Mouse (Mus musculus) CH12.LX (cell line): Measurements from ENCODE around the gene Cdhr2. TPM values are rescaled to one million over a fixed set of nuclear protein-coding genes. Genes with fewer than 3 reads are reported as not detected.

Experiments used
- DNase-seq: peaks from one replicate; pipeline ENCODE4 v3.0.0-alpha.2; 2013; ENCODE audit errors: extremely low read depth
- H3K27ac ChIP-seq: 2 replicates; pipeline ENCODE4 v1.5.1; 2012; ENCODE audit warnings: low read depth, mild to moderate bottlenecking, control low read depth, moderate library complexity; ENCODE audit not compliant: insufficient read depth
- H3K27me3 ChIP-seq: replicated peaks from 2 replicates; pipeline ENCODE3; 2012; ENCODE audit warnings: inconsistent platforms
- H3K36me3 ChIP-seq, 2 experiments: replicated peaks in 1 of 2; 2 replicates each; pipeline versions ENCODE3 to v1.6.1; 2012; ENCODE audit warnings: inconsistent platforms in 1 of 2, low read length in 1 of 2, mild to moderate bottlenecking in 1 of 2, mixed read lengths in 1 of 2, moderate library complexity in 1 of 2; ENCODE audit not compliant: control insufficient read depth in 1 of 2, insufficient read depth in 1 of 2
- H3K4me1 ChIP-seq, 2 experiments: 2 replicates each; pipeline ENCODE4 v1.6.1; 2012; ENCODE audit warnings: inconsistent platforms in 1 of 2, moderate library complexity in 1 of 2; ENCODE audit not compliant: insufficient read depth in 2 of 2, control insufficient read depth in 1 of 2
- H3K4me2 ChIP-seq: 2 replicates; pipeline ENCODE4 v1.6.1; 2012; ENCODE audit warnings: low read depth, mild to moderate bottlenecking, control low read depth; ENCODE audit not compliant: poor library complexity, insufficient read depth, severe bottlenecking
- H3K4me3 ChIP-seq, 3 experiments: fragments of 150-350 bp in 1 of 3; sonication (generic) in 1 of 3; replicated peaks in 1 of 3; 2 replicates each; pipeline versions ENCODE3 to v1.5.1; 2011 to 2012; ENCODE audit warnings: low read depth in 2 of 3, low read length in 2 of 3, mild to moderate bottlenecking in 2 of 3, moderate library complexity in 2 of 3, control low read depth in 1 of 3, improper control_type of control experiment in 1 of 3, inconsistent platforms in 1 of 3, mixed read lengths in 1 of 3; ENCODE audit not compliant: poor library complexity in 1 of 3
- H3K79me2 ChIP-seq: replicated peaks from 2 replicates; pipeline ENCODE4 v1.6.1; 2012; ENCODE audit warnings: mild to moderate bottlenecking, moderate library complexity; ENCODE audit not compliant: control insufficient read depth, poor library complexity, insufficient read depth, severe bottlenecking; ENCODE audit errors: extremely low read depth
- H3K9ac ChIP-seq: 2 replicates; pipeline ENCODE4 v1.6.1; 2012; ENCODE audit warnings: low read depth, mild to moderate bottlenecking, control low read depth, moderate library complexity; ENCODE audit not compliant: insufficient read depth
- H3K9me3 ChIP-seq: replicated peaks from 2 replicates; pipeline ENCODE3; 2012; ENCODE audit warnings: low read length, inconsistent platforms, mixed read lengths
- BHLHE40 ChIP-seq: IDR thresholded peaks from 2 replicates; pipeline ENCODE4 v1.6.1; 2011; ENCODE audit warnings: mild to moderate bottlenecking, low read depth, low read length, improper control_type of control experiment
- CHD2 ChIP-seq: IDR thresholded peaks from 2 replicates; pipeline ENCODE4 v1.6.1; 2011; ENCODE audit warnings: low read length, improper control_type of control experiment
- CTCF ChIP-seq, 2 experiments: IDR thresholded peaks in 1 of 2; conservative IDR thresholded peaks in 1 of 2; 2 replicates each; pipeline ENCODE4 v1.5.1; 2011 to 2012; ENCODE audit warnings: low read depth in 2 of 2, low read length in 2 of 2, improper control_type of control experiment in 1 of 2, inconsistent platforms in 1 of 2, mild to moderate bottlenecking in 1 of 2, moderate library complexity in 1 of 2
- ETS1 ChIP-seq: conservative IDR thresholded peaks from 2 replicates; pipeline ENCODE4 v1.6.1; 2012; ENCODE audit warnings: low read depth, mild to moderate bottlenecking, inconsistent platforms, low read length, improper control_type of control experiment, moderate library complexity
- IRF4 ChIP-seq: IDR thresholded peaks from 2 replicates; pipeline ENCODE4 v1.6.1; 2014; ENCODE audit warnings: low read depth, mild to moderate bottlenecking, inconsistent platforms, low read length, improper control_type of control experiment
- JUN ChIP-seq: IDR thresholded peaks from 2 replicates; pipeline ENCODE4 v1.6.1; 2011; ENCODE audit warnings: low read depth, mild to moderate bottlenecking, low read length, improper control_type of control experiment, moderate library complexity; ENCODE audit not compliant: insufficient read depth
- JUND ChIP-seq: conservative IDR thresholded peaks from 2 replicates; pipeline ENCODE4 v1.6.1; 2011; ENCODE audit warnings: low read depth, low read length, improper control_type of control experiment
- KAT2A ChIP-seq: IDR thresholded peaks from 2 replicates; pipeline ENCODE4 v1.6.1; 2012; ENCODE audit warnings: low read length, improper control_type of control experiment, inconsistent platforms; ENCODE audit not compliant: insufficient replicate concordance
- MAFK ChIP-seq: IDR thresholded peaks from 2 replicates; pipeline ENCODE4 v1.6.1; 2011; ENCODE audit warnings: low read length, improper control_type of control experiment; ENCODE audit not compliant: insufficient replicate concordance
- MAZ ChIP-seq: IDR thresholded peaks from 2 replicates; pipeline ENCODE4 v1.6.1; 2012; ENCODE audit warnings: low read depth, mild to moderate bottlenecking, inconsistent platforms, low read length, improper control_type of control experiment, moderate library complexity
- NELFE ChIP-seq: IDR thresholded peaks from 2 replicates; pipeline ENCODE4 v1.6.1; 2011; ENCODE audit warnings: low read depth, low read length, improper control_type of control experiment
- NRF1 ChIP-seq: IDR thresholded peaks from 2 replicates; pipeline ENCODE4 v1.6.1; 2014; ENCODE audit warnings: low read depth, mild to moderate bottlenecking, inconsistent platforms, low read length, improper control_type of control experiment, moderate library complexity
- POLR2A ChIP-seq: IDR thresholded peaks from 2 replicates; pipeline ENCODE4 v1.6.1; 2011; ENCODE audit warnings: low read depth, mild to moderate bottlenecking, improper control_type of control experiment, low read length
- POLR2AphosphoS2 ChIP-seq: IDR thresholded peaks from 2 replicates; pipeline ENCODE4 v1.6.1; 2011; ENCODE audit warnings: low read depth, low read length, improper control_type of control experiment
- RCOR1 ChIP-seq: conservative IDR thresholded peaks from 2 replicates; pipeline ENCODE4 v1.6.1; 2012; ENCODE audit warnings: low read depth, mild to moderate bottlenecking, inconsistent platforms, low read length, improper control_type of control experiment
- SIN3A ChIP-seq: IDR thresholded peaks from 2 replicates; pipeline ENCODE4 v1.6.1; 2012; ENCODE audit warnings: low read length, improper control_type of control experiment, inconsistent platforms
- SMC3 ChIP-seq: IDR thresholded peaks from 2 replicates; pipeline ENCODE4 v1.6.1; 2011; ENCODE audit warnings: low read depth, low read length, improper control_type of control experiment
- TCF12 ChIP-seq: IDR thresholded peaks from 2 replicates; pipeline ENCODE4 v1.6.1; 2014; ENCODE audit warnings: low read depth, mild to moderate bottlenecking, inconsistent platforms, low read length, improper control_type of control experiment
- USF1 ChIP-seq: IDR thresholded peaks from 2 replicates; pipeline ENCODE4 v1.6.1; 2014; ENCODE audit warnings: low read depth, mild to moderate bottlenecking, inconsistent platforms, low read length, improper control_type of control experiment
- USF2 ChIP-seq: conservative IDR thresholded peaks from 2 replicates; pipeline ENCODE4 v1.6.1; 2011; ENCODE audit warnings: low read depth, low read length, improper control_type of control experiment
- ZC3H11A ChIP-seq: IDR thresholded peaks from 2 replicates; pipeline ENCODE4 v1.6.1; 2012; ENCODE audit warnings: low read depth, mild to moderate bottlenecking, inconsistent platforms, low read length, improper control_type of control experiment
- ZKSCAN1 ChIP-seq: IDR thresholded peaks from 2 replicates; pipeline ENCODE4 v1.6.1; 2012; ENCODE audit warnings: low read depth, inconsistent platforms, low read length, improper control_type of control experiment, borderline replicate concordance
- ZMIZ1 ChIP-seq: IDR thresholded peaks from 2 replicates; pipeline ENCODE4 v1.6.1; 2012; ENCODE audit warnings: low read depth, mild to moderate bottlenecking, inconsistent platforms, low read length, improper control_type of control experiment
- ZNF384 ChIP-seq: IDR thresholded peaks from 2 replicates; pipeline ENCODE4 v1.6.1; 2012; ENCODE audit warnings: low read depth, low read length, improper control_type of control experiment, inconsistent platforms
- dilution Hi-C: fragments of 300-500 bp; cut with MboI; formaldehyde crosslinking; loops from 2 replicates; pipeline ENCODE4 v1.14.3; 2020; ENCODE audit warnings: low sequenced_read_pairs; ENCODE audit not compliant: extremely low pct_unique_long_range_greater_than_20kb, extremely low pct_ligation_motif_present
- in situ Hi-C: fragments of 300-500 bp; cut with MboI; formaldehyde crosslinking; loops from 3 replicates; pipeline ENCODE4 v1.14.3; 2019; ENCODE audit warnings: low sequenced_read_pairs, low pct_ligation_motif_present, low pct_unique_long_range_greater_than_20kb, mixed read lengths
- polyA plus RNA-seq: library from polyadenylated mRNA; unstranded; fragments of >175 nt; gene quantifications from 2 replicates; pipeline ENCODE4 v1.2.1, GENCODE M21; 2012; ENCODE audit warnings: low read depth; ENCODE audit not compliant: insufficient read length
- total RNA-seq, 2 experiments: library from RNA; depleted of rRNA; stranded (reverse); fragments of 300-350 nt in 1 of 2; fragments of >200 nt in 1 of 2; gene quantifications; 2 replicates each; pipeline ENCODE4 v1.2.3; 2012 to 2014

The Cdhr2 gene
- total and polyA plus RNA-seq, 3 experiments: not detected

- Histone ChIP-seq H3K4me1 (no peaks in the 10 kb centered on the region), H3K4me2 (no peak overlapping the region), H3K9ac (no peak overlapping the region), H3K36me3 (no peaks in the 10 kb centered on the region), H3K9me3 (peaks cover 7% of the 10 kb centered on the region), H3K4me3 (no peak overlapping the region), H3K79me2 (no peaks in the 10 kb centered on the region), H3K27me3 (peaks cover 56% of the 10 kb centered on the region), H3K27ac (no peak overlapping the region)
- no peak for DNase-seq
- dilution Hi-C loops (no loop called here), in situ Hi-C loops (no loop called here)
- TF ChIP-seq SIN3A (no peak), NELFE (no peak), JUND (no peak), ZC3H11A (no peak), MAFK (no peak), ZMIZ1 (no peak), JUN (no peak), IRF4 (no peak), SMC3 (no peak), USF2 (no peak), USF1 (no peak), BHLHE40 (no peak), NRF1 (no peak), RCOR1 (no peak), KAT2A (no peak)
Measured at GRCm38 (mm10) chr13:54748721-54749060, 47.4 kb downstream of the Cdhr2 start.

- TF ChIP-seq NELFE (no peak), ZNF384 (no peak), TCF12 (no peak), CTCF (conservative IDR thresholded peaks at IDR 0.05 in 1 of 2, IDR thresholded peaks at IDR 0.05 in 1 of 2; ENCODE audit: low read depth in 2 of 2, low read length in 2 of 2) (no peak), POLR2AphosphoS2 (no peak), KAT2A (no peak), ZKSCAN1 (no peak), MAZ (no peak), ETS1 (no peak), NRF1 (no peak), POLR2A (no peak), CHD2 (no peak)
- no peak overlapping the region for H3K9ac ChIP-seq
- H3K4me1 ChIP-seq: no peaks in the 10 kb centered on the region
- H3K9me3 ChIP-seq: peaks cover 7% of the 10 kb centered on the region
- H3K27ac ChIP-seq: no peak overlapping the region
- no peaks in the 10 kb centered on the region for H3K36me3 ChIP-seq
- H3K27me3 ChIP-seq: peaks cover 57% of the 10 kb centered on the region
- no peak overlapping the region for H3K4me2 ChIP-seq
- in situ Hi-C loops (no loop called here), dilution Hi-C loops (no loop called here)
- DNase-seq: no peak
- no peaks in the 10 kb centered on the region for H3K79me2 ChIP-seq
- no peak overlapping the region for H3K4me3 ChIP-seq
Measured at GRCm38 (mm10) chr13:54749061-54749863, 48.0 kb downstream of the Cdhr2 start.
